Mouse (Mus musculus) lung, adult 2 months (tissue): Measurements from ENCODE around the gene Ccdc7a.

Experiments used
- CTCF ChIP-seq: fragments of 200-500 bp; IDR thresholded peaks from 2 replicates; pipeline ENCODE4 v1.5.1; 2011; ENCODE audit warnings: mild to moderate bottlenecking, low read length, control low read depth; ENCODE audit not compliant: insufficient read depth
- POLR2A ChIP-seq: fragments of 200-500 bp; IDR thresholded peaks from 2 replicates; pipeline ENCODE4 v1.6.1; 2011; ENCODE audit warnings: low read depth, mild to moderate bottlenecking, control low read depth, low read length, borderline replicate concordance; ENCODE audit errors: extremely low read depth

DNA sequence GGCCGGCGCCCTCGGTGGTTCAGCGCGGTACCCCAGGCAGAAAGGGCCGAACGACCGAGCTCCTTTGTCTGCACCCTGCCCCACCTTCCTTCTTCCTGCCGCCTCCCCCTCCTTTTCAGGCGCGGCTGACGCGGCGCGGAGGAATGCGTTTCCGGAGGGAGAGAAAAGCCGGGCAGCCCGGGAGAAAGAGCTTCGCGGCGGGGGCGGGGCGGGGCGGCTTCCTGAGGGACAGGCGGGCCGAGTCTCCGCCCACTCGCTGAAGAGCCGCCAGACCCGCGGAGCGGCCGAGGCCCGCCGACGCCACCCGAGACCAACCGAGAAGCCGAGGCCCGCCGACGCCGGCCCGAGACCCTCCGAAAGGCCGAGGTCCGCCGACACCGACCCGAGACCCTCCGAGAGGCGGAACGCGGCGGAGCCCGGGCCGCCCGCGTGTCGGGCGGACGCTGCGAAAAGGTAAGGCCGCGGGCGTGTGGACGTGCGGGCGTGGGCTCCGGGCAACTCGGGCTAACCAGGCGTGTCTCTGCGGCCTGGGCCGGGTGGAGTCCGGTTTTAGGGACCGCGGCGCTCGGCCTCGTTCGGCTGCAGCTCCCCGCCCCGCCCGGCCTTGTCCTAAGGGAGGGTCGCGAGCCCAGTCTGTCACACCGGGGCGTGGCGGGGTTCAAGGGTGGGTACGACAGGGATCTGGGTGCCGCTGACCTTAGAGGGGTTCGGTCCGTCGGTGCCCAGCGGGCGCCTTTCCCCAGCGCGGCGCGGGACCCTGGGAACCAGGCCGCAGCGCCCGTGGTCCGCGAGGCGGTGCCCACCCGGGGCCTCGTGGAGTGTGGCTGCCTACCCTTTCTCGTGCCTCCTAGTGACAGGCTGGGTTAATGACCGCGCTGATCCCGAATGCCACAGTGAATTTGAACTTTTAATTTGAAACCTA lies 379.5 kb downstream of the Ccdc7a start, which contains the start of gene Itgb1:
- TF ChIP-seq CTCF (peak; percentile 38), POLR2A (peak; percentile 91)
